Mouse (Mus musculus) CH12.LX (cell line): Measurements from ENCODE around the gene 4933428G20Rik. TPM values are rescaled to one million over a fixed set of nuclear protein-coding genes. Genes with fewer than 3 reads are reported as not detected.

Experiments used
- DNase-seq: peaks from one replicate; pipeline ENCODE4 v3.0.0-alpha.2; 2013; ENCODE audit errors: extremely low read depth
- H3K27ac ChIP-seq: 2 replicates; pipeline ENCODE4 v1.5.1; 2012; ENCODE audit warnings: low read depth, mild to moderate bottlenecking, control low read depth, moderate library complexity; ENCODE audit not compliant: insufficient read depth
- H3K27me3 ChIP-seq: replicated peaks from 2 replicates; pipeline ENCODE3; 2012; ENCODE audit warnings: inconsistent platforms
- H3K36me3 ChIP-seq, 2 experiments: replicated peaks in 1 of 2; 2 replicates each; pipeline versions ENCODE3 to v1.6.1; 2012; ENCODE audit warnings: inconsistent platforms in 1 of 2, low read length in 1 of 2, mild to moderate bottlenecking in 1 of 2, mixed read lengths in 1 of 2, moderate library complexity in 1 of 2; ENCODE audit not compliant: control insufficient read depth in 1 of 2, insufficient read depth in 1 of 2
- H3K4me1 ChIP-seq, 2 experiments: 2 replicates each; pipeline ENCODE4 v1.6.1; 2012; ENCODE audit warnings: inconsistent platforms in 1 of 2, moderate library complexity in 1 of 2; ENCODE audit not compliant: insufficient read depth in 2 of 2, control insufficient read depth in 1 of 2
- H3K4me2 ChIP-seq: 2 replicates; pipeline ENCODE4 v1.6.1; 2012; ENCODE audit warnings: low read depth, mild to moderate bottlenecking, control low read depth; ENCODE audit not compliant: poor library complexity, insufficient read depth, severe bottlenecking
- H3K4me3 ChIP-seq, 3 experiments: fragments of 150-350 bp in 1 of 3; sonication (generic) in 1 of 3; replicated peaks in 1 of 3; 2 replicates each; pipeline versions ENCODE3 to v1.5.1; 2011 to 2012; ENCODE audit warnings: low read depth in 2 of 3, low read length in 2 of 3, mild to moderate bottlenecking in 2 of 3, moderate library complexity in 2 of 3, control low read depth in 1 of 3, improper control_type of control experiment in 1 of 3, inconsistent platforms in 1 of 3, mixed read lengths in 1 of 3; ENCODE audit not compliant: poor library complexity in 1 of 3
- H3K79me2 ChIP-seq: replicated peaks from 2 replicates; pipeline ENCODE4 v1.6.1; 2012; ENCODE audit warnings: mild to moderate bottlenecking, moderate library complexity; ENCODE audit not compliant: control insufficient read depth, poor library complexity, insufficient read depth, severe bottlenecking; ENCODE audit errors: extremely low read depth
- H3K9ac ChIP-seq: 2 replicates; pipeline ENCODE4 v1.6.1; 2012; ENCODE audit warnings: low read depth, mild to moderate bottlenecking, control low read depth, moderate library complexity; ENCODE audit not compliant: insufficient read depth
- H3K9me3 ChIP-seq: replicated peaks from 2 replicates; pipeline ENCODE3; 2012; ENCODE audit warnings: low read length, inconsistent platforms, mixed read lengths
- CTCF ChIP-seq, 2 experiments: IDR thresholded peaks in 1 of 2; conservative IDR thresholded peaks in 1 of 2; 2 replicates each; pipeline ENCODE4 v1.5.1; 2011 to 2012; ENCODE audit warnings: low read depth in 2 of 2, low read length in 2 of 2, improper control_type of control experiment in 1 of 2, inconsistent platforms in 1 of 2, mild to moderate bottlenecking in 1 of 2, moderate library complexity in 1 of 2
- E2F4 ChIP-seq: IDR thresholded peaks from 2 replicates; pipeline ENCODE4 v1.6.1; 2011; ENCODE audit warnings: low read depth, low read length, improper control_type of control experiment; ENCODE audit not compliant: insufficient replicate concordance
- ELF1 ChIP-seq: IDR thresholded peaks from 2 replicates; pipeline ENCODE4 v1.6.1; 2014; ENCODE audit warnings: low read depth, mild to moderate bottlenecking, inconsistent platforms, low read length, improper control_type of control experiment
- HCFC1 ChIP-seq: IDR thresholded peaks from 2 replicates; pipeline ENCODE4 v1.6.1; 2012; ENCODE audit warnings: low read depth, mild to moderate bottlenecking, inconsistent platforms, low read length, improper control_type of control experiment
- MAFK ChIP-seq: IDR thresholded peaks from 2 replicates; pipeline ENCODE4 v1.6.1; 2011; ENCODE audit warnings: low read length, improper control_type of control experiment; ENCODE audit not compliant: insufficient replicate concordance
- MAZ ChIP-seq: IDR thresholded peaks from 2 replicates; pipeline ENCODE4 v1.6.1; 2012; ENCODE audit warnings: low read depth, mild to moderate bottlenecking, inconsistent platforms, low read length, improper control_type of control experiment, moderate library complexity
- MEF2A ChIP-seq: IDR thresholded peaks from 2 replicates; pipeline ENCODE4 v1.6.1; 2014; ENCODE audit warnings: low read depth, mild to moderate bottlenecking, inconsistent platforms, low read length, improper control_type of control experiment, borderline replicate concordance
- MXI1 ChIP-seq: IDR thresholded peaks from 2 replicates; pipeline ENCODE4 v1.6.1; 2011; ENCODE audit warnings: mild to moderate bottlenecking, low read depth, low read length, improper control_type of control experiment
- MYC ChIP-seq: IDR thresholded peaks from 2 replicates; pipeline ENCODE4 v1.6.1; 2011; ENCODE audit warnings: low read depth, mild to moderate bottlenecking, improper control_type of control experiment, low read length
- NRF1 ChIP-seq: IDR thresholded peaks from 2 replicates; pipeline ENCODE4 v1.6.1; 2014; ENCODE audit warnings: low read depth, mild to moderate bottlenecking, inconsistent platforms, low read length, improper control_type of control experiment, moderate library complexity
- PAX5 ChIP-seq: IDR thresholded peaks from 2 replicates; pipeline ENCODE4 v1.6.1; 2012; ENCODE audit warnings: low read length, inconsistent platforms, mixed read lengths
- RAD21 ChIP-seq: IDR thresholded peaks from 2 replicates; pipeline ENCODE4 v1.6.1; 2011; ENCODE audit warnings: low read depth, mild to moderate bottlenecking, low read length, improper control_type of control experiment, moderate library complexity
- SMC3 ChIP-seq: IDR thresholded peaks from 2 replicates; pipeline ENCODE4 v1.6.1; 2011; ENCODE audit warnings: low read depth, low read length, improper control_type of control experiment
- USF1 ChIP-seq: IDR thresholded peaks from 2 replicates; pipeline ENCODE4 v1.6.1; 2014; ENCODE audit warnings: low read depth, mild to moderate bottlenecking, inconsistent platforms, low read length, improper control_type of control experiment
- USF2 ChIP-seq: conservative IDR thresholded peaks from 2 replicates; pipeline ENCODE4 v1.6.1; 2011; ENCODE audit warnings: low read depth, low read length, improper control_type of control experiment
- ZNF384 ChIP-seq: IDR thresholded peaks from 2 replicates; pipeline ENCODE4 v1.6.1; 2012; ENCODE audit warnings: low read depth, low read length, improper control_type of control experiment, inconsistent platforms
- dilution Hi-C: fragments of 300-500 bp; cut with MboI; formaldehyde crosslinking; loops from 2 replicates; pipeline ENCODE4 v1.14.3; 2020; ENCODE audit warnings: low sequenced_read_pairs; ENCODE audit not compliant: extremely low pct_unique_long_range_greater_than_20kb, extremely low pct_ligation_motif_present
- in situ Hi-C: fragments of 300-500 bp; cut with MboI; formaldehyde crosslinking; loops from 3 replicates; pipeline ENCODE4 v1.14.3; 2019; ENCODE audit warnings: low sequenced_read_pairs, low pct_ligation_motif_present, low pct_unique_long_range_greater_than_20kb, mixed read lengths
- polyA plus RNA-seq: library from polyadenylated mRNA; unstranded; fragments of >175 nt; gene quantifications from 2 replicates; pipeline ENCODE4 v1.2.1, GENCODE M21; 2012; ENCODE audit warnings: low read depth; ENCODE audit not compliant: insufficient read length
- total RNA-seq, 2 experiments: library from RNA; depleted of rRNA; stranded (reverse); fragments of 300-350 nt in 1 of 2; fragments of >200 nt in 1 of 2; gene quantifications; 2 replicates each; pipeline ENCODE4 v1.2.3; 2012 to 2014

The 4933428G20Rik gene
- total and polyA plus RNA-seq, 3 experiments = 0.17 to 0.50 TPM; not detected in 1

DNA sequence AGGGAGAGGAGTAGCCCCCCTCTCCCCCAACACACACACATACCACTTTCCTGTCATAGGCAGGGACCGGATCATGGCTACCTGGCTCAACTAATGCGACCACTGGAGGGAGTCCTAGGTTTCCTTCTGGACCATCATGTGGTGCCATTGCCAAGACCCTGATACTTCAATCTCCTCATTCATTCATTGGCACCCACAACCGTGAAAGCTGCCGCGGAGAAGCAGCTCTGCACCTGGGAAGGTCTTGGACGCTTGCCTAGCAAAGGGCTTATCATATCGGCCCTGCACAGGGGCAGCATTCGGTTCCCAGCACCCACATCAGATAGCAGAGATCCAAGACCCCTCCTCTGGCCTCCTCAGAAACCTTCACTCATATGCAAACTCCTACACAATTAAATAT is 6.2 kb upstream of the 4933428G20Rik start:
- H3K79me2 ChIP-seq = no peaks in the 10 kb centered on the region
- in situ Hi-C loops = no loop called here

DNA sequence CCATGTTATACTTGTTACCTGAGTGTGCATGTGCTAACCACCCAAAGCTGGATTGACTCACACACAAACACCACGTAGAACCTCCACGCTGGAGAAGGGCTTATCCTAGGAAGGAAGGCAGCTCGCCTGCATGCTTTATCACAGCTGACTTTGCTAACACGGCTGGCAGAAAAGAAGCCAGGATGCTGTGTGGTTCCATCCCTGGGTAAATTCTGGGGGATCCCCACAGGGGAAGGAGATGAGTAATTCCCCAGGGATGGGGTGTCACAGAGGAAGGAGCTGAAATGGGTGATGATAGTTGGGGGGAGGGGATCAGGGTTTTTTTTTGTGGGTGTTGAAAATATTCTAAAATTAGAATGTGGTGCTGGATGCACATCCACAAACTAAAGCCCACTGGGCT is 5.6 kb upstream of the 4933428G20Rik start:
- dilution Hi-C loops = no loop called here
- no peaks in the 10 kb centered on the region for H3K9me3 ChIP-seq
- no peaks in the 10 kb centered on the region for H3K27me3 ChIP-seq
- H3K4me1 ChIP-seq = peaks cover 18 to 55% of the 10 kb centered on the region in 2 experiments
- in situ Hi-C loops = no loop called here
- TF ChIP-seq ELF1 = no peak
- TF ChIP-seq HCFC1 = no peak
- TF ChIP-seq MEF2A = peak; percentile 19; the same call in 1 of the 2 replicates
- no peak for TF ChIP-seq USF2
- no peak for TF ChIP-seq MXI1
- no peak for TF ChIP-seq PAX5
- no peak for TF ChIP-seq MYC
- TF ChIP-seq NRF1 = no peak
- TF ChIP-seq MAFK = no peak
- TF ChIP-seq USF1 = no peak
- no peak for TF ChIP-seq RAD21
- 0 out of 2 replicates have a peak, but pooled peaks have one; percentile 37 for TF ChIP-seq ZNF384
- TF ChIP-seq MAZ = no peak
- no peak overlapping the region for H3K9ac ChIP-seq
- H3K4me3 ChIP-seq = no peak overlapping the region
- H3K79me2 ChIP-seq = no peaks in the 10 kb centered on the region
- peaks cover under 1 to 11% of the 10 kb centered on the region in 2 experiments for H3K36me3 ChIP-seq
- no peak overlapping the region for H3K27ac ChIP-seq
- H3K4me2 ChIP-seq = no peak overlapping the region
- DNase-seq = no peak

More for the DNA sequence above, 6.2 kb upstream of the 4933428G20Rik start:
- no peak for DNase-seq
- dilution Hi-C loops = no loop called here
- TF ChIP-seq RAD21 = peak; percentile 27
- TF ChIP-seq SMC3 = 0 out of 2 replicates have a peak, but pooled peaks have one; percentile 16
- TF ChIP-seq CTCF (conservative IDR thresholded peaks at IDR 0.05 in 1 of 2, IDR thresholded peaks at IDR 0.05 in 1 of 2; ENCODE audit: low read depth in 2 of 2, low read length in 2 of 2) = peak in 1 of 2 experiments; percentile 39; a peak in 2 of 4 replicates
- no peak for TF ChIP-seq E2F4
- Histone ChIP-seq H3K4me1 (peaks cover 21 to 58% of the 10 kb centered on the region in 2 experiments), H3K27me3 (no peaks in the 10 kb centered on the region), H3K36me3 (peaks cover 0 to 6% of the 10 kb centered on the region in 2 experiments), H3K27ac (no peak overlapping the region), H3K9ac (no peak overlapping the region), H3K9me3 (no peaks in the 10 kb centered on the region), H3K4me2 (no peak overlapping the region), H3K4me3 (no peak overlapping the region)
